Mouse (Mus musculus) thymus, postnatal 14 days (tissue): ENCODE results near the gene C1s2.
"Not testable (repeated sequence)": the region's sequence is repeated elsewhere in the genome, so short reads cannot be mapped to it uniquely, and the experiment has no call there.

Source experiments
- DNase-seq: peaks from one replicate; pipeline ENCODE4 v3.0.0; 2021

The C1s2 gene

GRCm38 (mm10) chr6:124636858-124637460 lies 1.1 kb upstream of the C1s2 start:
- DNase-seq: not testable (repeated sequence)

GRCm38 (mm10) chr6:124630763-124631162 lies 5.1 kb downstream of the C1s2 start:
- DNase-seq: no peak

- DNase-seq: not testable (repeated sequence)
Measured at GRCm38 (mm10) chr6:124626184-124626583, 9.7 kb downstream of the C1s2 start.

- no peak for DNase-seq
Measured at GRCm38 (mm10) chr6:124625612-124626011, 10.3 kb downstream of the C1s2 start.

GRCm38 (mm10) chr6:124602031-124602430 lies 33.9 kb downstream of the C1s2 start:
- DNase-seq: no peak

- no peak for DNase-seq
Measured at GRCm38 (mm10) chr6:124593121-124593520, 42.8 kb downstream of the C1s2 start.

GRCm38 (mm10) chr6:124592186-124592700 lies 43.6 kb downstream of the C1s2 start:
- DNase-seq: no peak

GRCm38 (mm10) chr6:124588771-124589170 lies 47.1 kb downstream of the C1s2 start:
- no peak for DNase-seq

GRCm38 (mm10) chr6:124586266-124586665 lies 49.6 kb downstream of the C1s2 start:
- no peak for DNase-seq

GRCm38 (mm10) chr6:124585761-124586160 lies 50.1 kb downstream of the C1s2 start:
- DNase-seq: no peak

- no peak for DNase-seq
Measured at GRCm38 (mm10) chr6:124584935-124585334, 51.0 kb downstream of the C1s2 start.

- no peak for DNase-seq
Measured at GRCm38 (mm10) chr6:124582231-124582630, 53.7 kb downstream of the C1s2 start.

- DNase-seq: not testable (repeated sequence)
Measured at GRCm38 (mm10) chr6:124580155-124580554, 55.7 kb downstream of the C1s2 start.

GRCm38 (mm10) chr6:124575155-124575678 lies 60.7 kb downstream of the C1s2 start:
- not testable (repeated sequence) for DNase-seq
